Comparison of ENCODE assay signal across 39 mouse cellular contexts in genomic region chr11:96147471-96147870, GRCm38 (mm10). TPM values are rescaled to one million over a fixed set of nuclear protein-coding genes. Genes with fewer than 3 reads are reported as not detected.
"Had no signal": no experiment of that assay in that cellular context is flagged by ENCODE, and none has a peak within 500 bp of the region (broad histone marks: within the 10 kb centered on the region; RNA-seq: fewer than 3 reads in every experiment).

No protein-coding gene starts in this region.

- DNase-seq: cerebellum, adult 18-20 months; cerebellum, adult 2 months; cerebellum, adult 8-10 months; cerebellum, adult 9-10 months; cerebellum, adult 9-11 months; cerebellum, postnatal 10 days; cerebellum, postnatal 14 days; cerebellum, postnatal 25 days; cerebellum, postnatal 36 days; embryo, embryonic 11 days; forebrain, postnatal 0 days; gastrocnemius, postnatal 10 days; gastrocnemius, postnatal 14 days; gastrocnemius, postnatal 25 days; gastrocnemius, postnatal 36 days; heart, adult 11 months; heart, adult 18-20 months; heart, adult 2 months had no signal

- H3K27ac ChIP-seq: embryonic facial prominence, embryonic 10.5 days; embryonic facial prominence, embryonic 12.5 days; embryonic facial prominence, embryonic 13.5 days; embryonic facial prominence, embryonic 15.5 days; forebrain, embryonic 10.5 days; forebrain, embryonic 12.5 days; forebrain, embryonic 13.5 days; forebrain, embryonic 15.5 days; heart, adult 2 months had no signal

- H3K9me3 ChIP-seq: embryonic facial prominence, embryonic 12.5 days; embryonic facial prominence, embryonic 13.5 days; embryonic facial prominence, embryonic 15.5 days; forebrain, embryonic 10.5 days; forebrain, embryonic 12.5 days; forebrain, embryonic 13.5 days; forebrain, embryonic 15.5 days had no signal

- H3K4me3 ChIP-seq: embryonic facial prominence, embryonic 10.5 days; embryonic facial prominence, embryonic 12.5 days; embryonic facial prominence, embryonic 13.5 days; embryonic facial prominence, embryonic 15.5 days; erythroblast, embryonic 14.5 days; forebrain, embryonic 10.5 days; forebrain, embryonic 12.5 days; forebrain, embryonic 13.5 days; forebrain, embryonic 15.5 days; heart, adult 2 months had no signal

- H3K4me1 ChIP-seq: embryonic facial prominence, embryonic 13.5 days; forebrain, embryonic 15.5 days had no signal

- H3K4me2 ChIP-seq: embryonic facial prominence, embryonic 12.5 days; embryonic facial prominence, embryonic 13.5 days; embryonic facial prominence, embryonic 15.5 days; forebrain, embryonic 12.5 days; forebrain, embryonic 13.5 days; forebrain, embryonic 15.5 days had no signal

- H3K9ac ChIP-seq: embryonic facial prominence, embryonic 12.5 days; embryonic facial prominence, embryonic 13.5 days; embryonic facial prominence, embryonic 15.5 days; forebrain, embryonic 12.5 days; forebrain, embryonic 13.5 days; forebrain, embryonic 15.5 days; forebrain, postnatal 0 days had no signal

- ATAC-seq: forebrain, embryonic 13.5 days; forebrain, embryonic 15.5 days; forebrain, embryonic 16.5 days; forebrain, postnatal 0 days had no signal

- H3K36me3 ChIP-seq: embryonic facial prominence, embryonic 10.5 days; embryonic facial prominence, embryonic 12.5 days; embryonic facial prominence, embryonic 13.5 days; embryonic facial prominence, embryonic 15.5 days; forebrain, embryonic 10.5 days; forebrain, embryonic 12.5 days; forebrain, embryonic 15.5 days had no signal

RNA-seq across cellular contexts. Expression of gene Ttll6, which starts 13.9 kb away (rescaled TPM):
- total RNA-seq: common myeloid progenitor, adult 5-6 weeks; gastrocnemius, adult 18-20 months; gastrocnemius, adult 8-10 months; gastrocnemius, postnatal 10 days; gastrocnemius, postnatal 14 days; gastrocnemius, postnatal 25 days; gastrocnemius, postnatal 36 days; gastrocnemius, postnatal 4 days; granulocyte monocyte progenitor cell, adult 5-6 weeks; heart, adult 18-20 months; heart, adult 2 months had no signal
- polyA plus RNA-seq: embryonic facial prominence, embryonic 10.5 days; embryonic facial prominence, embryonic 11.5 days; erythroblast, embryonic 14.5 days; forebrain, embryonic 10.5 days; forebrain, embryonic 11.5 days had no signal

RNA-seq across cellular contexts. Expression of gene Calcoco2, which starts 35.7 kb away (rescaled TPM):
- total RNA-seq: common myeloid progenitor, adult 5-6 weeks; forebrain, postnatal 0 days; gastrocnemius, adult 18-20 months; gastrocnemius, adult 8-10 months; gastrocnemius, postnatal 10 days; gastrocnemius, postnatal 14 days; gastrocnemius, postnatal 25 days; gastrocnemius, postnatal 36 days; gastrocnemius, postnatal 4 days; granulocyte monocyte progenitor cell, adult 5-6 weeks; heart, adult 18-20 months; heart, adult 2 months had no signal
- polyA plus RNA-seq: cerebellum, adult 2 months; cortical plate, adult 2 months; embryonic facial prominence, embryonic 10.5 days; embryonic facial prominence, embryonic 11.5 days; embryonic facial prominence, embryonic 12.5 days; embryonic facial prominence, embryonic 13.5 days; erythroblast, embryonic 14.5 days; forebrain, embryonic 10.5 days; forebrain, embryonic 11.5 days; forebrain, embryonic 12.5 days; forebrain, embryonic 13.5 days; forebrain, embryonic 15.5 days; frontal cortex, adult 2 months; gonadal fat pad, adult 2 months; heart, adult 2 months had no signal

RNA-seq across cellular contexts. Expression of gene Hoxb13, which starts 46.6 kb away (rescaled TPM):
- total RNA-seq: common myeloid progenitor, adult 5-6 weeks; forebrain, postnatal 0 days; gastrocnemius, adult 18-20 months; gastrocnemius, adult 8-10 months; gastrocnemius, postnatal 10 days; gastrocnemius, postnatal 14 days; gastrocnemius, postnatal 25 days; gastrocnemius, postnatal 36 days; gastrocnemius, postnatal 4 days; granulocyte monocyte progenitor cell, adult 5-6 weeks; heart, adult 18-20 months; heart, adult 2 months had no signal
- polyA plus RNA-seq: cerebellum, adult 2 months; cortical plate, adult 2 months; embryonic facial prominence, embryonic 10.5 days; embryonic facial prominence, embryonic 11.5 days; embryonic facial prominence, embryonic 12.5 days; embryonic facial prominence, embryonic 13.5 days; embryonic facial prominence, embryonic 14.5 days; embryonic facial prominence, embryonic 15.5 days; forebrain, embryonic 10.5 days; forebrain, embryonic 11.5 days; forebrain, embryonic 12.5 days; forebrain, embryonic 13.5 days; forebrain, embryonic 15.5 days; forebrain, postnatal 0 days; frontal cortex, adult 2 months; heart, adult 2 months had no signal
